Mouse (Mus musculus) limb, embryonic 11.5 days (tissue): ENCODE measurements around the gene Unc13b. TPM values are rescaled to one million over a fixed set of nuclear protein-coding genes. Genes with fewer than 3 reads are reported as not detected.
A peak's percentile ranks its signal among the peaks of the same experiment; 100 is the strongest.

Experiments used
- ATAC-seq: fragments of 200-750 bp; cut with Nextera tagmentation; 2 replicates; pipeline ENCODE4 v1.8.0; 2017; ENCODE audit warnings: low read depth; ENCODE audit not compliant: insufficient number of reproducible peaks, low FRiP score, low TSS enrichment
- DNase-seq: peaks from one replicate; pipeline ENCODE4 v3.0.0-alpha.2; 2015; ENCODE audit warnings: low spot score
- H3K27ac ChIP-seq: fragments of 300-500 bp; sonication (generic); replicated peaks from 2 replicates; pipeline ENCODE4 v1.5.1; 2014; ENCODE audit warnings: low read depth, mild to moderate bottlenecking, low read length
- H3K27me3 ChIP-seq: fragments of 300-500 bp; sonication (generic); 2 replicates; pipeline ENCODE4 v1.6.1; 2014; ENCODE audit warnings: mild to moderate bottlenecking, low read length, mixed read lengths; ENCODE audit not compliant: control insufficient read depth, insufficient read depth
- H3K36me3 ChIP-seq: fragments of 300-500 bp; sonication (generic); 2 replicates; pipeline ENCODE4 v1.6.1; 2014; ENCODE audit warnings: mild to moderate bottlenecking, low read length, moderate library complexity, mixed read lengths; ENCODE audit not compliant: control insufficient read depth, insufficient read depth
- H3K4me1 ChIP-seq: fragments of 300-500 bp; sonication (generic); 2 replicates; pipeline ENCODE4 v1.6.1; 2014; ENCODE audit warnings: low read length, mixed read lengths; ENCODE audit not compliant: control insufficient read depth, insufficient read depth
- H3K4me2 ChIP-seq: fragments of 300-500 bp; sonication (generic); 2 replicates; pipeline ENCODE4 v1.6.1; 2014; ENCODE audit warnings: low read depth, mild to moderate bottlenecking, moderate library complexity; ENCODE audit not compliant: severe bottlenecking
- H3K4me3 ChIP-seq: fragments of 300-500 bp; sonication (generic); 2 replicates; pipeline ENCODE4 v1.5.1; 2014; ENCODE audit warnings: low read depth, low read length
- H3K9ac ChIP-seq: fragments of 300-500 bp; sonication (generic); 2 replicates; pipeline ENCODE4 v1.6.1; 2014; ENCODE audit warnings: mild to moderate bottlenecking, low read length
- H3K9me3 ChIP-seq: fragments of 300-500 bp; sonication (generic); 2 replicates; pipeline ENCODE4 v1.6.1; 2016; ENCODE audit warnings: low read length; ENCODE audit not compliant: control insufficient read depth
- WGBS: fragments of 180-500 bp; shearing (Covaris S2); extraction: QIAGEN DNeasy Blood & Tissue Kit; methylation state at CpG from one replicate; pipeline ENCODE4 v1.1.7; 2014; 5-methylcytosine and 5-hydroxymethylcytosine counted together
- polyA plus RNA-seq: library from polyadenylated mRNA; unstranded; fragments of >200 nt; fragmentation: Nextera tagmentation; extraction: Ambion mirVana; gene quantifications from 2 replicates; pipeline ENCODE4 v1.2.1, GENCODE M21; 2014

Unc13b gene
- 2.4 and 2.5 TPM in 2 replicates for polyA plus RNA-seq

DNA sequence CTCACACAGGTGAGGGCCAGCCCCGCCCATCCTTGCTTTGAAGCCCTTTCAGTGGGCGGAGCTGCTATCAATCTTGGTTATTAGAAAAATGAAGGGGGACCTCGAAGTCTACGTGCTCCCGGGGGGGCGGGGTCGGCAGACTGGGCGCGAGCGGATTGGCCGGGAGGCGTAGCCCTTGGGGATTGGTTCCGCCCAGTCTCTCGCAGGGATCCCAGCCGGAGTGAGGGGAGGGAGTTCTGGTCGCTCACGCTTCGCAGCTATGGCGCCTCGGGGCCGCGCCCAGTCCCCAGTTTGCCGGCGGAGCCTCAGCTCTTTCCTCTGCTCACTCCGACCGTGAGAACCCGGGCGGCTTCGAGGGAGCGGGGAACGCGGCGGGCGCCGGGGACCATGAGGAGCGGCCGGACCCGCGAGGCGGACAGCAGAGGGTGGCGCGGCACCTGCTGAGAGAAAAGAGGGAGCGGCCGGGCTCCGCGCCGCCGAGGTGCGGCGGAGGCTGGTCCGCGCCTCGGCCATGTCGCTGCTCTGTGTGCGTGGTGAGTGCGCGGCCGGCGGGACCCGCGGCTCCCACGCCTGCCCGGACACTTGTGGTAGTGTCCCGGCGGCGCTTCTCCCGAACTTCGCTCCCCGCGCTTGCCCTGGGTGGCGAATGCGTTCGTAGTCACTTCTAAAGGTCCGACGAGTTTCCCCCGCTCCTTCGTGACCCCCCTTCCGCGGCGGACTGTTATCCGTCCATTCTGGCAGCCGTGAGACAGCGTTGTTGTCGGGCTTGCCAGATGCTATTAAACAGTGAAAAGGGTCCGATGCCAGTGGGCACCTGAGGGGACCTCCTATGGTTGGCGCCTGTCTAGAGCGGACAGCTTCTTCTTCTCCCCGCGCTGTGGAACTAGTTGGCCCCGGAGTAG is at the start of gene Unc13b:
TSS of gene Unc13b (plus strand) at position 201 of the 902 bp plus-strand sequence.
- Histone ChIP-seq H3K27me3 (peaks cover 17% of the 10 kb centered on the region; the same call in 1 of the 2 replicates), H3K9ac (peak within 1 kb of the TSS; percentile 57), H3K4me1 (0 out of 2 replicates have a peak, but pooled peaks cover 4% of the 10 kb centered on the region), H3K9me3 (no peaks in the 10 kb centered on the region), H3K4me2 (peak within 1 kb of the TSS; percentile 96), H3K36me3 (no peaks in the 10 kb centered on the region), H3K4me3 (peak within 1 kb of the TSS; percentile 56), H3K27ac (no peak within 1 kb of the TSS)
- DNase-seq, result peak; percentile 88
- WGBS, result 1% methylated on average over 88 of the region's 90 CpGs
- ATAC-seq, result peak; percentile 87

DNA sequence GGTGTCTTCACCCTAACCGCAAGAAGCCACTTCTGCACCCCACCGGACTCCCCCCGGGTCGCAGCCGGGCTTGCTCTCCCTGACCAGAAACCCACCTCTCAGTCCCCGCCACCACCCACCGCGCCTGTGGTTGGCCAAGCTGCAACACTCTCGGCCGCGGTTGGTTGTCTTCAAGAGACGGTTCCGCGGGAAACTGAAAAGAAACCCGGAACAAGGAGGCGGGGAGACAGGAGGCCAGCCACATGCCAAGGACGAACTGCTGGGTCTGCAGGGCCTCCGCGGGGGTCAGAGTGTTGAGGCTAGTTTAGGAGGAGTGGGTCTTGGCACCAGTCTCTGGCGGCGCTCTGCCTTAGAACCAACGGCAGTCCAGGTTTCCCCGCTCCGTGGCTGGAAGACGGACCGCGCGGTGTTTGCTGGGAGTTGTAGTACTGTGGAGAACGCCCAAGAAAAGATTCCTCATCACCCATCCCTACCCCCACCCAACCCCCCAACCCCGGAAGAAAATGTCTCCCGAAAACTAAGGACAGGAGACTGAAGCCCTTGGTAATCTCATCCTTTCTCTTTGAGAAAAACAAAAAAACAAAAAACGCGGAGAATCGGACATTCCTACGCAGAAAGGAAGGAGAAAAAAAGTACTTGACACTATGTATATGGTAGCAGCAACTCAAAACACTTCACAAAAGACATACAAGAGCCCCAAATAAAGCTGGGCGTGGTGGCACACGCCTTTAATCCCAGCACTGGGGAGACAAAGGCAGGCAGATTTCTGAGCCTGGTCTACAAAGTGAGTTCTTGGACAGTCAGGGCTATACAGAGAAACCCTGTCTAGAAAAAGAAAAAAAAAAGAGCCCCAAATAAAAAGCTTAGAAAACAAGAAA is 48.4 kb upstream of the Unc13b start, which contains the start of gene Fancg:
TSS of gene Fancg (minus strand) at position 346 of the 878 bp plus-strand sequence.
- peak; percentile 87 for ATAC-seq
- peak within 1 kb of the TSS; percentile 72 for H3K4me2 ChIP-seq
- DNase-seq, result peak; percentile 89
- H3K27me3 ChIP-seq, result no peaks in the 10 kb centered on the region
- peak within 1 kb of the TSS; percentile 63 for H3K9ac ChIP-seq
- H3K27ac ChIP-seq, result peak within 1 kb of the TSS; percentile 14; the same call in 1 of the 2 replicates
- H3K9me3 ChIP-seq, result no peaks in the 10 kb centered on the region
- H3K36me3 ChIP-seq, result no peaks in the 10 kb centered on the region; the same call in 1 of the 2 replicates
- WGBS, result 2% methylated on average over 37 of the region's 37 CpGs
- no peaks in the 10 kb centered on the region; the same call in 1 of the 2 replicates for H3K4me1 ChIP-seq
- peak within 1 kb of the TSS; percentile 67 for H3K4me3 ChIP-seq

DNA sequence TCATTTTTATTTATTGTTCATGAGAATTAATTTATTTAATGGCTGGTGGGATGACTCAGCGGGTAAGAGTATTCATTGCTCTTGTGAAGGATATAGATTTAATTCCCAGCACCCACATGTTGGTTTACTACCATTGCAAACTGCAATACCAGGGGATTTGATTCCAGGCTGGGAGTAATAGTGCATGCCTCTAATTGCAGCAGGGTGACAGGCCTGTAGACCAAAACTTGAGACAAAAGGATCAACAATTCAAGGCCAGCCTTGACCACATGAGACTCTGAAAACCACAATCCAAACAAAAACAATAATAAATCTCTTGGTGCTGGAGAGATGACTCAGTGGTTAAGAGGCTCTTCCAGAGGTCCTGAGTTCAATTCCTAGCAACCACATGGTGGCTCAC is 46.7 kb upstream of the Unc13b start:
- no peaks in the 10 kb centered on the region; the same call in 1 of the 2 replicates for H3K36me3 ChIP-seq

DNA sequence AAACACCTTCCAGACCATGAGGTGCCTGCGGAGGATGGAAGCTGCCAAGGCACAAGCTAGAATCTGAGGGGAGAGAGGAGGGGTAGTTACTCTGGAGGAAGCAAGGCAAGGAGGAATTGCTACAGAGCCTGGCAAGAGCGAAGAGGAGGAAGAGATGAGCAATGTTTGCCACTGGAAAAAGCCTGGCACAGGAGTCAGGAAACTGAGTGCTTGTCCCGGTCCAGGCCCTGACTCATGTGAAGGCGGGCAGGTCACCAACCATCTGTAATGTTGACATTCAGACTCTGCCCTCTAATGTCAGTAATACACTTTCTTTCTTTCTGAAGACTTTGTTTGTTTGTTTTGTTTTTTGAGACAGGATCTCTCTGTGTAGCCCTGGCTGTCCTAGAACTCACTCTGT is 40.6 kb upstream of the Unc13b start:
- peaks cover 19% of the 10 kb centered on the region for H3K36me3 ChIP-seq
- H3K4me1 ChIP-seq, result no peaks in the 10 kb centered on the region
- H3K9ac ChIP-seq, result no peak overlapping the region
- 96% methylated on average over 4 of the region's 4 CpGs for WGBS
- ATAC-seq (no peak), DNase-seq (no peak)
- no peaks in the 10 kb centered on the region for H3K27me3 ChIP-seq
- H3K27ac ChIP-seq, result no peak overlapping the region
- H3K4me2 ChIP-seq, result no peak overlapping the region
- H3K4me3 ChIP-seq, result no peak overlapping the region
- H3K9me3 ChIP-seq, result no peaks in the 10 kb centered on the region

More for the DNA sequence above, 46.7 kb upstream of the Unc13b start:
- Histone ChIP-seq H3K4me2 (no peak overlapping the region), H3K9ac (no peak overlapping the region), H3K4me1 (no peaks in the 10 kb centered on the region; the same call in 1 of the 2 replicates), H3K4me3 (no peak overlapping the region), H3K9me3 (no peaks in the 10 kb centered on the region), H3K27me3 (no peaks in the 10 kb centered on the region), H3K27ac (no peak overlapping the region)
- 96% methylated on average over 1 of the region's 1 CpGs for WGBS
- DNase-seq (no peak), ATAC-seq (no peak)

DNA sequence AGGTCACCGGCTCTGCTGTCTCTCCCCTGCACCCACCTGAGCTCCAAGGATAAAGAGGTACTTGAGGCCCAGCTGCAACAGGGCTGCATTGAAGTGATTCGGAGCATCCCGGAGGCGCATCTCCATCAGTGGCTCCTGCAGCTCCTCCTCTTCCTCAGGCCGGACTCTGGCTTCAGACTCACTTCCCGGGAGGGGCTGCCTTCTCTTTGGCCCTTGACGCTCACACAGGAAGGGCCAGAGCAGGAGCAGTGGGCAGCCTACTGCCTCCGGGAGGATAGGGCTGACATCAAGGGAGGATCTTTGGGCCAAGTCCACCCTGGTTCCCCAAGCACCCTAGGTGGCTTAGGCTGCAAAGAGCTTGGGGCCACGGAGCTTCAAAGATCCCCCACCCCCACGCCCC is 39.6 kb upstream of the Unc13b start:
- Histone ChIP-seq H3K9me3 (no peaks in the 10 kb centered on the region), H3K27me3 (no peaks in the 10 kb centered on the region), H3K36me3 (peaks cover 19% of the 10 kb centered on the region), H3K4me1 (no peaks in the 10 kb centered on the region), H3K9ac (no peak overlapping the region), H3K4me2 (no peak overlapping the region), H3K27ac (no peak overlapping the region), H3K4me3 (no peak overlapping the region)
- no peak for ATAC-seq
- WGBS, result 90% methylated on average over 10 of the region's 10 CpGs
- no peak for DNase-seq

DNA sequence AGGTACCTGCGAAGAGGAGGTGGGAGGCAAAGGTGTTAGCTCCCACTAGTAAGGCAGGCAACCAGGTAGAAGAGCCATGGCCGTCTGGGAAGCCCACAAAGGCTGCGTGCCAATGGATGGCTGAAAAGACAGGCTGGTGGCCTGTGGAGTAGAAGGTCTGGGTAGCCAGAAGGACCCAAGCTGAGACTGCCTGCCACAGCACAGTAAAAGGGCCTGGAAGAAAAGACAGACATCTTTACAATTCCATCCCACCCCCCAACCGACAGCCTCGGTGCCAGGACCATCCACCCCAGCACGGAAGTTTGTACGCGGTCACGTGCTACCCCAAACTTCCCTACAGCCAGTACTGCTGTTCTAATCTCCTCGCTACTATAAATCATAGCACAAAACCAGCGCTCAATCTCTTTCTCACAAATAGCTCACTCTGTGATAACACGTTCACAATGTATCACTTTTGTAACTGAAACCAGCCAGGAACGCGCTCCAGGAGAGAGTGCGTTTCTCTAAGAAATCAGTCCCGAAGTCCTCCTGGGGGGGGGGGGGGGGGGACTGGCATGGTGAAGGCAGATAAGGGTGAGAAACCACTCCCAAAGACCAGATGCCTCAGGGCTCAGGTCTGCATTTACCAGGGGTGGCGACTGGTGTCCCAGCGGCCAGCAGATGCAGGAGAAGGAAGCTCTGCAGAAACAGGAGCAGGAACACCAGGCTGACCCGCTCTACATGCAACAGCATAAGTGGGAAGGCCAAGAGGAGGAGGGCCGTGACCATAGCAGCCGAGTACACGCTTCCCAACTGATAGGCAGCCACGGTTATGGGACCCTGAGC is 38.9 kb upstream of the Unc13b start:
- no peak overlapping the region for H3K4me3 ChIP-seq
- H3K9ac ChIP-seq, result no peak overlapping the region
- H3K4me2 ChIP-seq, result no peak overlapping the region
- no peaks in the 10 kb centered on the region for H3K27me3 ChIP-seq
- H3K27ac ChIP-seq, result no peak overlapping the region
- H3K4me1 ChIP-seq, result peaks cover 3% of the 10 kb centered on the region; the same call in 1 of the 2 replicates
- no peaks in the 10 kb centered on the region for H3K9me3 ChIP-seq
- H3K36me3 ChIP-seq, result peaks cover 19% of the 10 kb centered on the region
- no peak for ATAC-seq
- DNase-seq, result no peak
- 95% methylated on average over 23 of the region's 23 CpGs for WGBS

DNA sequence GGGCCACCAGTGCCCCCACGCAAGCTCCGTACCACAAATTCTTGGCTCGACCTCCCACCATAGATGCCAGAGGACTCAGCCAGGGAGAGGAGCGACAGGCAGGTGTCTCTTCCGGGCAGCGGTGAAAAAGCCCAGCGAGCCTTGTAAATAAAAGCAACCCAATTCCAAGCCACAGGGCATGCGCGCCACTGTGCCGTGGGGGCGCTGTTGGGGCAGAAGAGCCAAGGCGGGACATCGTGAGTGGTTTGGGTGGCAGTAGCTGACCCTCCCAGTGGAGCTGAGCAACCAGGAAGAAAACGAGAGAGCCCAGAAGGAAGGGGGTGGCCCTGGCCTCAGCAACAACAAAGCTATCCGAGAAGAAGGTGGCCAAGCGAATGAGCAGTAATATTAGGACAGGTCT is 37.9 kb upstream of the Unc13b start:
- Histone ChIP-seq H3K4me3 (no peak overlapping the region), H3K4me1 (peaks cover 5% of the 10 kb centered on the region; the same call in 1 of the 2 replicates), H3K27me3 (no peaks in the 10 kb centered on the region), H3K9ac (no peak overlapping the region), H3K27ac (no peak overlapping the region), H3K4me2 (no peak overlapping the region), H3K9me3 (no peaks in the 10 kb centered on the region), H3K36me3 (peaks cover 19% of the 10 kb centered on the region)
- DNase-seq, result no peak
- WGBS, result 91% methylated on average over 16 of the region's 16 CpGs
- no peak for ATAC-seq
